Mouse (Mus musculus) small intestine, adult 2 months (tissue): ENCODE data around the gene Txndc8.

Experiments used
- CTCF ChIP-seq: fragments of 200-500 bp; IDR thresholded peaks from 2 replicates; pipeline ENCODE4 v1.5.1; 2012; ENCODE audit warnings: low read depth, mild to moderate bottlenecking, control low read depth, inconsistent platforms, low read length, moderate library complexity, mixed read lengths; ENCODE audit not compliant: insufficient replicate concordance, insufficient read length; ENCODE audit errors: extremely low read depth
- POLR2A ChIP-seq: fragments of 200-500 bp; IDR thresholded peaks from 2 replicates; pipeline ENCODE4 v1.6.1; 2012; ENCODE audit warnings: low read depth, mild to moderate bottlenecking, control low read depth, inconsistent platforms, low read length, moderate library complexity

DNA sequence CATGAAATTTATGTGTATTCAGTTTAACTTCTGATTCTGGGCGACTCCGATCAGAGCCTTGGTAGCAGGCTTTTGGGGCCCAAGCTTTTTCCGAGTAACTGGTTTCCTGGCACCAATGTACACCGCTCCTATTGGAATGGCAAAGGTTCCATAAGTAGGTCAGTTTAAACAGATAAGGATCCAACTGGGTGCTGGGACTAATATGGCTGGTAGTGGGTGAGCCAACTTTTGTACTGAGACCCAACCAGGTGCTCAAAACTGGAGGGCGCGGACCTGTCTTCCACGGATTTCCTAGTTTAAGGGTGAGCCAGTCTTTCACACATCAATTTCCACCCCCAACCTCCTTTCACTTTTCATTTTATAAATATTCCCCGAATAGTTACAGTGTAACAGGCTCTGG is 53.9 kb downstream of the Txndc8 start:
- TF ChIP-seq CTCF (no peak), POLR2A (no peak)
